Mouse (Mus musculus) liver, adult 2 months (tissue): ENCODE measurements around the gene Nup85.

Source experiments
- CTCF ChIP-seq: fragments of 200-500 bp; IDR thresholded peaks from 2 replicates; pipeline ENCODE4 v1.5.1; 2011; ENCODE audit warnings: low read depth, low read length, control low read depth
- POLR2A ChIP-seq: fragments of 200-500 bp; IDR thresholded peaks from 2 replicates; pipeline ENCODE4 v1.6.1; 2011; ENCODE audit warnings: low read length, control low read depth; ENCODE audit not compliant: insufficient read depth; ENCODE audit errors: extremely low read depth

DNA sequence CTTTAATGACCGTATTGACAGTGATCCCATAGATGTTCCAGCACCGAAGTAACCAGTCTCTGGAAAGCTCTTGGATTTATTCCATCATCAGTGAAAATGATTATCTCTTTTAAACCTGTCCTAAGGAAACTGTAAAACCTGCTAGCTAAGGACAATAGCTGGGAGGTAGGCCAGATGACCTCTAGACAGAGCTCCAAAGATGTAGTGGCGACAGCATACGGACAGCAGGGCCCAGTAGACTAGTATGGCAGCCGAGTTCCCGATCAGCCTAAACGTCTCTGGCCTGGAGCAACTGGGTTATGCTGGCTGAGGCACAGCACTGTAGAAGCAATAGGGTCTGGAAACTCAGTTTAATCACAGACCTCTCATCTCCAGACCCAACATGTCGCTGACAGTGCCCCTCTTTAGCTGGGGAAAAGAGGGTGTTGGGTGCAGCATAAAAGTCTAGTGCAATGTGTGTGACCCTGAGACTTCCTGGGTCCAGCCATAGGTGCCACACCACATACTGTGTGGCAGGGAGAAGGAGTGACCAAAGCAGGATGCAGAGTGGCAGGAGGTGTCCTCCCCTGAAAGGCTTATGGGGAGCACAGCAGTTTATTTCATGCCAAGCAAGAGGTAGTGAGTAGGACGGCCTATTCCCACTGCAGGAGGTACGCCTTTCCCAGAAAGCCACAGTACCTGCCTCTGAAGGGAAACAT lies 20.3 kb downstream of the Nup85 start:
- TF ChIP-seq CTCF (no peak), POLR2A (no peak)
